Mouse (Mus musculus) adrenal gland, postnatal 14 days (tissue): Measurements from ENCODE around the gene Ggct. TPM values are rescaled to one million over a fixed set of nuclear protein-coding genes. Genes with fewer than 3 reads are reported as not detected.
"Not testable (repeated sequence)": the region's sequence is repeated elsewhere in the genome, so short reads cannot be mapped to it uniquely, and the experiment has no call there.

ENCODE experiments used
- DNase-seq: peaks from one replicate; pipeline ENCODE4 v3.0.0; 2021; ENCODE audit warnings: mixed read lengths
- total RNA-seq: library from RNA; stranded (reverse); gene quantifications from 2 replicates; pipeline ENCODE4 v1.2.3, GENCODE M21; 2021

Gene Ggct
- total RNA-seq, 1 experiment from 2014 or later = 7.8 TPM

- no peak for DNase-seq
These were observed 3.6 kb upstream of the Ggct start for GRCm38 (mm10) chr6:54996361-54996760.

- no peak for DNase-seq
These were observed 609 bp downstream of the Ggct start for GRCm38 (mm10) chr6:54992141-54992540.

GRCm38 (mm10) chr6:54991189-54991588 lies 1.6 kb downstream of the Ggct start:
- no peak for DNase-seq

- no peak for DNase-seq
These were observed 4.6 kb downstream of the Ggct start for GRCm38 (mm10) chr6:54988141-54988540.

GRCm38 (mm10) chr6:54984096-54984495 lies 8.7 kb downstream of the Ggct start:
- no peak for DNase-seq

- no peak for DNase-seq
These were observed 9.2 kb downstream of the Ggct start for GRCm38 (mm10) chr6:54983526-54984050.

- DNase-seq = no peak
These were observed 13.3 kb downstream of the Ggct start for GRCm38 (mm10) chr6:54979426-54979825.

- DNase-seq = no peak
These were observed 17.1 kb downstream of the Ggct start for GRCm38 (mm10) chr6:54975616-54976015.

GRCm38 (mm10) chr6:54974501-54974900 lies 18.2 kb downstream of the Ggct start:
- peak; percentile 59 for DNase-seq

- no peak for DNase-seq
These were observed 19.9 kb downstream of the Ggct start for GRCm38 (mm10) chr6:54972929-54973211.

- peak; percentile 90 for DNase-seq
These were observed 20.4 kb downstream of the Ggct start, which contains the start of gene Nod1 for GRCm38 (mm10) chr6:54972111-54972928. Nod1 (minus strand) TSS chr6:54972612.

GRCm38 (mm10) chr6:54971731-54972110 lies 21.0 kb downstream of the Ggct start:
- DNase-seq = peak; percentile 59

- no peak for DNase-seq
These were observed 22.2 kb downstream of the Ggct start for GRCm38 (mm10) chr6:54970506-54970905.

GRCm38 (mm10) chr6:54969801-54970200 lies 22.9 kb downstream of the Ggct start:
- no peak for DNase-seq

GRCm38 (mm10) chr6:54967591-54967990 lies 25.2 kb downstream of the Ggct start:
- no peak for DNase-seq

GRCm38 (mm10) chr6:54965234-54965633 lies 27.5 kb downstream of the Ggct start:
- DNase-seq = no peak

GRCm38 (mm10) chr6:54964755-54965154 lies 28.0 kb downstream of the Ggct start:
- no peak for DNase-seq

- DNase-seq = no peak
These were observed 29.2 kb downstream of the Ggct start for GRCm38 (mm10) chr6:54963599-54963998.

- DNase-seq = no peak
These were observed 35.1 kb downstream of the Ggct start for GRCm38 (mm10) chr6:54957655-54958054.

- DNase-seq = peak; percentile 64
These were observed 36.3 kb downstream of the Ggct start for GRCm38 (mm10) chr6:54956425-54956824.

GRCm38 (mm10) chr6:54955949-54956348 lies 36.8 kb downstream of the Ggct start:
- no peak for DNase-seq

- DNase-seq = peak; percentile 60
These were observed 37.9 kb downstream of the Ggct start for GRCm38 (mm10) chr6:54954659-54955414.

GRCm38 (mm10) chr6:54953399-54953798 lies 39.4 kb downstream of the Ggct start:
- DNase-seq = not testable (repeated sequence)
